Mouse (Mus musculus): ENCODE measurements around the gene Trim71.

DNA sequence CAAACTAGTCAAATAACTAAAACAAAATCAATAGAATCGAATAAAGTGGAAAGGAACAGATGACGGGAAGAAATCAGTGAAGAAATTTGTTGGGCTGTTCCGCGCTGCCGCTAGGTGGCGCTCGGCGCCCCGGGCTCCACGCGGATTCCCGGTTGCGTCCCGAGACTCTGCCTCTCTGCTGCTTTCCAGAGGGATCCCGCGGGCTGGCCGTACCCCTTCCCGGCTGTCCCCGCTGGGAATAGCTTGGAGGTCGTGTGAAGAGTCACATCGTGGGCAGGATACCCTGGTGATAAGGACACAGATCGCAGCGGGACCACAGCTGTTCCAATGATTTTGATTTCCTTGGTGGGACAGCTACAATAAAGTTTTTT lies 19.6 kb upstream of the Trim71 start:
- TF ChIP-seq MAX (IDR thresholded peaks at IDR 0.05; ENCODE audit: low read depth) (no peak), E2F4 (IDR thresholded peaks at IDR 0.05; ENCODE audit: insufficient read depth) (no peak), CEBPB (IDR thresholded peaks at IDR 0.05; ENCODE audit: insufficient read depth, poor library complexity, severe bottlenecking) (no peak)
